Mouse (Mus musculus) heart, postnatal 0 days (tissue): ENCODE measurements around the gene Rbm24.

ENCODE experiments used
- CTCF ChIP-seq: IDR thresholded peaks from 2 replicates; pipeline ENCODE4 v1.5.1; 2016; ENCODE audit warnings: antibody characterized with exemption, control low read depth, low read depth
- EP300 ChIP-seq: IDR thresholded peaks from 2 replicates; pipeline ENCODE4 v1.6.1; 2016; ENCODE audit warnings: antibody characterized with exemption, low read depth

DNA sequence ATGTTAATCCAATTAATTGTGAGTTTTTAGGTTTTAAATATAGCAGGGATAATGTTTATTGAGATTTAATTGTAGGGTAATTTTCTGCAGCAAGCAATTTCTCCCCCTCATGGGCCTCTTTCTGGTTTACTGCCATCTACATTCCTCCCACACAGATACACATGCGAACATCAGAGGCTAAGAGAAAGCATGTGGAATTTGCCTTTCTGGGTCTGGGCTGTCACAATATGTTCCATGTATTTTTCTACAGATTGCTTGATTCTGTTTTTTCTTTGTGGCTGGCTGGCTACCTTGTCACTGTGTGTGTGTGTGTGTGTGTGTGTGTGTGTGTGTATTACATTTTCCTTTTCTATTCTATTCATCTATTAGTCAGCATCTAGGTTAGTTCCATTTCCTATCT lies 42.9 kb upstream of the Rbm24 start:
- TF ChIP-seq CTCF (no peak), EP300 (no peak)
